ENCODE assay signal across 12 mouse cellular contexts in genomic region chr11:65089982-65090381, GRCm38 (mm10).
"Had no signal": no experiment of that assay in that cellular context is flagged by ENCODE, and none has a peak within 500 bp of the region (broad histone marks: within the 10 kb centered on the region; RNA-seq: fewer than 3 reads in every experiment).

No protein-coding gene starts in this region.

- H3K4me3 ChIP-seq: kidney, embryonic 15.5 days; limb, embryonic 13.5 days; midbrain, embryonic 13.5 days; neural tube, embryonic 15.5 days had no signal

- H3K27me3 ChIP-seq: kidney, embryonic 15.5 days; limb, embryonic 13.5 days; midbrain, embryonic 13.5 days; neural tube, embryonic 15.5 days had no signal

- DNase-seq: kidney, adult 18-20 months; kidney, postnatal 14 days; layer of hippocampus, postnatal 36 days; lung, adult 2 months; lung, postnatal 36 days; thymus, postnatal 4 days had no signal

- ATAC-seq: lung, postnatal 0 days had no signal

- H3K9me3 ChIP-seq: kidney, embryonic 15.5 days; neural tube, embryonic 15.5 days had no signal

- H3K4me1 ChIP-seq: limb, embryonic 13.5 days; midbrain, embryonic 13.5 days; neural tube, embryonic 15.5 days had no signal

- H3K4me2 ChIP-seq: kidney, embryonic 15.5 days; limb, embryonic 13.5 days; midbrain, embryonic 13.5 days; neural tube, embryonic 15.5 days had no signal

- H3K27ac ChIP-seq: kidney, embryonic 15.5 days; limb, embryonic 13.5 days; liver, embryonic 14.5 days; midbrain, embryonic 13.5 days; neural tube, embryonic 15.5 days had no signal

- H3K9ac ChIP-seq: kidney, embryonic 15.5 days; limb, embryonic 13.5 days; liver, embryonic 14.5 days; midbrain, embryonic 13.5 days; neural tube, embryonic 15.5 days had no signal

- H3K36me3 ChIP-seq: kidney, embryonic 15.5 days; limb, embryonic 13.5 days; midbrain, embryonic 13.5 days; neural tube, embryonic 15.5 days had no signal
